Mouse (Mus musculus): ENCODE results near the gene Polr2e. TPM values are rescaled to one million over a fixed set of nuclear protein-coding genes. Genes with fewer than 3 reads are reported as not detected.
A peak's percentile ranks its signal among the peaks of the same experiment; 100 is the strongest.

Polr2e gene
- polyA plus RNA-seq, 1 experiment from 2014 or later: 319 TPM

GRCm38 (mm10) chr10:80001945-80002344 is 37.6 kb downstream of the Polr2e start:
- H3K36me3 ChIP-seq: no peaks in the 10 kb centered on the region
- no peaks in the 10 kb centered on the region for H3K9me3 ChIP-seq (replicated peaks)
- no peak for DNase-seq (ENCODE audit: low spot score)
- peaks cover 36% of the 10 kb centered on the region for H3K4me1 ChIP-seq
- H3K27ac ChIP-seq: peak overlapping the region; percentile 65; the same call in 1 of the 2 replicates
- WGBS: 75% methylated on average over 9 of the region's 9 CpGs
- 0 out of 2 replicates have a peak overlapping the region, but pooled peaks have one; percentile 16 for H3K4me3 ChIP-seq
- peaks cover 88% of the 10 kb centered on the region for H3K27me3 ChIP-seq (ENCODE audit: low read depth, poor library complexity, severe bottlenecking)

GRCm38 (mm10) chr10:79997819-79998218 is 41.8 kb downstream of the Polr2e start:
- H3K4me1 ChIP-seq: peaks cover 33% of the 10 kb centered on the region
- H3K9me3 ChIP-seq (replicated peaks): no peaks in the 10 kb centered on the region
- 7% methylated on average over 15 of the region's 15 CpGs for WGBS
- DNase-seq (ENCODE audit: low spot score): no peak
- peak overlapping the region; percentile 55 for H3K4me3 ChIP-seq
- H3K27ac ChIP-seq: peak overlapping the region; percentile 81
- peaks cover 32% of the 10 kb centered on the region for H3K36me3 ChIP-seq
- peaks cover 54% of the 10 kb centered on the region for H3K27me3 ChIP-seq (ENCODE audit: low read depth, poor library complexity, severe bottlenecking)

- Histone ChIP-seq H3K4me3 (peak overlapping the region; percentile 55), H3K27me3 (ENCODE audit: low read depth, poor library complexity, severe bottlenecking) (peaks cover 48% of the 10 kb centered on the region), H3K27ac (peak overlapping the region; percentile 81), H3K4me1 (peaks cover 26% of the 10 kb centered on the region), H3K36me3 (peaks cover 38% of the 10 kb centered on the region), H3K9me3 (replicated peaks) (no peaks in the 10 kb centered on the region)
- under 1% methylated on average over 35 of the region's 35 CpGs for WGBS
- peak; percentile 89 for DNase-seq (ENCODE audit: low spot score)
These were observed 42.4 kb downstream of the Polr2e start for GRCm38 (mm10) chr10:79997034-79997760.

- peak; percentile 96 for DNase-seq (ENCODE audit: low spot score)
- Histone ChIP-seq H3K36me3 (peaks cover 46% of the 10 kb centered on the region), H3K27me3 (ENCODE audit: low read depth, poor library complexity, severe bottlenecking) (peaks cover 41% of the 10 kb centered on the region), H3K4me3 (peak within 1 kb of the TSS; percentile 55), H3K27ac (peak within 1 kb of the TSS; percentile 81), H3K4me1 (peaks cover 24% of the 10 kb centered on the region), H3K9me3 (replicated peaks) (no peaks in the 10 kb centered on the region)
- under 1% methylated on average over 34 of the region's 34 CpGs for WGBS
These were observed 43.1 kb downstream of the Polr2e start, which contains the start of gene Abca7 for GRCm38 (mm10) chr10:79996272-79997033. Abca7 (plus strand) TSS chr10:79996494.

- H3K27ac ChIP-seq: 0 out of 2 replicates have a peak overlapping the region, but pooled peaks have one; percentile 81
- 0 out of 2 replicates have a peak, but pooled peaks cover 4% of the 10 kb centered on the region for H3K9me3 ChIP-seq (replicated peaks)
- H3K27me3 ChIP-seq (ENCODE audit: low read depth, poor library complexity, severe bottlenecking): peaks cover 32% of the 10 kb centered on the region
- peak overlapping the region; percentile 55; the same call in 1 of the 2 replicates for H3K4me3 ChIP-seq
- 97% methylated on average over 1 of the region's 1 CpGs for WGBS
- peaks cover 30% of the 10 kb centered on the region for H3K4me1 ChIP-seq
- no peak for DNase-seq (ENCODE audit: low spot score)
- H3K36me3 ChIP-seq: peaks cover 54% of the 10 kb centered on the region
These were observed 44.0 kb downstream of the Polr2e start for GRCm38 (mm10) chr10:79995636-79996035.

- DNase-seq (ENCODE audit: low spot score): no peak
- Histone ChIP-seq H3K4me3 (no peak overlapping the region), H3K27ac (no peak overlapping the region), H3K9me3 (replicated peaks) (0 out of 2 replicates have a peak, but pooled peaks cover 4% of the 10 kb centered on the region), H3K36me3 (peaks cover 54% of the 10 kb centered on the region), H3K27me3 (ENCODE audit: low read depth, poor library complexity, severe bottlenecking) (peaks cover 22% of the 10 kb centered on the region), H3K4me1 (peaks cover 39% of the 10 kb centered on the region)
- WGBS: 93% methylated on average over 16 of the region's 16 CpGs
These were observed 45.0 kb downstream of the Polr2e start for GRCm38 (mm10) chr10:79994397-79995115.

- Histone ChIP-seq H3K4me1 (peaks cover 50% of the 10 kb centered on the region), H3K27me3 (ENCODE audit: low read depth, poor library complexity, severe bottlenecking) (no peaks in the 10 kb centered on the region), H3K4me3 (0 out of 2 replicates have a peak overlapping the region, but pooled peaks have one; percentile 1), H3K36me3 (peaks cover 54% of the 10 kb centered on the region), H3K27ac (no peak overlapping the region), H3K9me3 (replicated peaks) (0 out of 2 replicates have a peak, but pooled peaks cover 4% of the 10 kb centered on the region)
- 87% methylated on average over 6 of the region's 6 CpGs for WGBS
- DNase-seq (ENCODE audit: low spot score): no peak
These were observed 48.0 kb downstream of the Polr2e start for GRCm38 (mm10) chr10:79991548-79991947.

GRCm38 (mm10) chr10:79991099-79991498 is 48.5 kb downstream of the Polr2e start:
- 62% methylated on average over 12 of the region's 12 CpGs for WGBS
- Histone ChIP-seq H3K4me1 (peaks cover 50% of the 10 kb centered on the region), H3K36me3 (peaks cover 54% of the 10 kb centered on the region), H3K4me3 (peak overlapping the region; percentile 65), H3K27me3 (ENCODE audit: low read depth, poor library complexity, severe bottlenecking) (no peaks in the 10 kb centered on the region), H3K9me3 (replicated peaks) (0 out of 2 replicates have a peak, but pooled peaks cover 4% of the 10 kb centered on the region), H3K27ac (peak overlapping the region; percentile 12)
- no peak for DNase-seq (ENCODE audit: low spot score)

GRCm38 (mm10) chr10:79989870-79990269 is 49.7 kb downstream of the Polr2e start:
- Histone ChIP-seq H3K27me3 (ENCODE audit: low read depth, poor library complexity, severe bottlenecking) (no peaks in the 10 kb centered on the region), H3K9me3 (replicated peaks) (0 out of 2 replicates have a peak, but pooled peaks cover 4% of the 10 kb centered on the region), H3K27ac (peak overlapping the region; percentile 93), H3K36me3 (peaks cover 43% of the 10 kb centered on the region), H3K4me3 (peak overlapping the region; percentile 65), H3K4me1 (peaks cover 56% of the 10 kb centered on the region)
- DNase-seq (ENCODE audit: low spot score): peak; percentile 86
- 6% methylated on average over 15 of the region's 15 CpGs for WGBS

- peak; percentile 58 for DNase-seq (ENCODE audit: low spot score)
- Histone ChIP-seq H3K4me1 (peaks cover 56% of the 10 kb centered on the region), H3K36me3 (peaks cover 37% of the 10 kb centered on the region), H3K27ac (peak overlapping the region; percentile 93), H3K27me3 (ENCODE audit: low read depth, poor library complexity, severe bottlenecking) (no peaks in the 10 kb centered on the region), H3K4me3 (peak overlapping the region; percentile 65), H3K9me3 (replicated peaks) (0 out of 2 replicates have a peak, but pooled peaks cover 4% of the 10 kb centered on the region)
- WGBS: 36% methylated on average over 8 of the region's 8 CpGs
These were observed 50.3 kb downstream of the Polr2e start for GRCm38 (mm10) chr10:79989272-79989786.

GRCm38 (mm10) chr10:79988506-79989271 is 50.9 kb downstream of the Polr2e start, which contains the start of gene Cnn2:
Cnn2 (plus strand) TSS chr10:79988584.
- under 1% methylated on average over 59 of the region's 59 CpGs for WGBS
- Histone ChIP-seq H3K9me3 (replicated peaks) (0 out of 2 replicates have a peak, but pooled peaks cover 4% of the 10 kb centered on the region), H3K27me3 (ENCODE audit: low read depth, poor library complexity, severe bottlenecking) (no peaks in the 10 kb centered on the region), H3K4me3 (peak within 1 kb of the TSS; percentile 65), H3K27ac (peak within 1 kb of the TSS; percentile 93), H3K36me3 (peaks cover 31% of the 10 kb centered on the region), H3K4me1 (peaks cover 56% of the 10 kb centered on the region)
- DNase-seq (ENCODE audit: low spot score): peak; percentile 83

All from limb, embryonic 10.5 days (tissue).